Comparison of ENCODE assay signal across 8 mouse cellular contexts in genomic region chr5:123229296-123229695, GRCm38 (mm10). TPM values are rescaled to one million over a fixed set of nuclear protein-coding genes. Genes with fewer than 3 reads are reported as not detected.
A peak's percentile ranks its signal among the peaks of the same experiment; 100 is the strongest.
DNase-seq lines count a peak whose midpoint lies in the region; ATAC-seq and TF ChIP-seq lines count a peak whose summit lies in the region.

No protein-coding gene starts in this region.

- H3K27ac ChIP-seq in heart, embryonic 11.5 days (ENCODE audit: low read depth, low read length) = no peak overlapping the region
- no peak overlapping the region for H3K27ac ChIP-seq in forebrain, embryonic 15.5 days (replicated peaks)

- no peak for TF ChIP-seq CTCF in E14TG2a.4 (conservative IDR thresholded peaks at IDR 0.05; ENCODE audit: low read length)

- DNase-seq in heart, adult 9 months (ENCODE audit: low spot score in 2 of 2) = no peak
- DNase-seq in gastrocnemius, postnatal 36 days = no peak
- DNase-seq in c-Kit-positive CD71-positive TER-119-positive erythroid progenitor cells, embryonic 14.5 days (ENCODE audit: low spot score) = no peak

- no peaks in the 10 kb centered on the region for H3K36me3 ChIP-seq in heart, embryonic 11.5 days (ENCODE audit: control insufficient read depth, insufficient read depth, low read length)
- peaks cover 3% of the 10 kb centered on the region; the same call in 1 of the 2 replicates for H3K36me3 ChIP-seq in E14TG2a.4 (ENCODE audit: insufficient read depth, low read length)
- H3K36me3 ChIP-seq in forebrain, embryonic 15.5 days = peaks cover 3% of the 10 kb centered on the region; the same call in 1 of the 2 replicates

- H3K9ac ChIP-seq in heart, embryonic 11.5 days (ENCODE audit: low read depth, low read length) = no peak overlapping the region
- H3K9ac ChIP-seq in forebrain, embryonic 15.5 days (replicated peaks) = no peak overlapping the region

- H3K9me3 ChIP-seq in heart, embryonic 11.5 days (replicated peaks; ENCODE audit: control insufficient read depth, low read length) = no peaks in the 10 kb centered on the region
- no peaks in the 10 kb centered on the region for H3K9me3 ChIP-seq in E14TG2a.4 (ENCODE audit: low read length)
- H3K9me3 ChIP-seq in forebrain, embryonic 15.5 days = no peaks in the 10 kb centered on the region

- H3K4me3 ChIP-seq in heart, embryonic 11.5 days (ENCODE audit: low read depth, low read length) = no peak overlapping the region
- peak overlapping the region; percentile 88; the same call in 1 of the 2 replicates for H3K4me3 ChIP-seq in E14TG2a.4 (replicated peaks; ENCODE audit: low read length)
- H3K4me3 ChIP-seq in forebrain, embryonic 15.5 days = peak overlapping the region; percentile 94; the same call in 1 of the 2 replicates

- ATAC-seq in heart, embryonic 11.5 days (replicated peaks; ENCODE audit: insufficient number of reproducible peaks, low FRiP score, low TSS enrichment) = no peak
- ATAC-seq in forebrain, embryonic 15.5 days (replicated peaks) = no peak
- ATAC-seq in megakaryocyte-erythroid progenitor cell, adult 5-6 weeks (replicated peaks; ENCODE audit: low FRiP score, low TSS enrichment, poor library complexity, severe bottlenecking) = peak; percentile 46; the same call in 1 of the 2 replicates
- no peak for ATAC-seq in megakaryocyte progenitor cell, adult 5-6 weeks (replicated peaks; ENCODE audit: poor library complexity)

- no peaks in the 10 kb centered on the region for H3K27me3 ChIP-seq in heart, embryonic 11.5 days (ENCODE audit: control insufficient read depth, insufficient read depth, low read length)
- H3K27me3 ChIP-seq in E14TG2a.4 (ENCODE audit: insufficient read depth, low read length) = no peaks in the 10 kb centered on the region
- H3K27me3 ChIP-seq in forebrain, embryonic 15.5 days = no peaks in the 10 kb centered on the region

- peak overlapping the region; percentile 76 for H3K4me2 ChIP-seq in heart, embryonic 11.5 days
- peak overlapping the region; percentile 67; the same call in 1 of the 2 replicates for H3K4me2 ChIP-seq in forebrain, embryonic 15.5 days (replicated peaks)

- WGBS in heart, embryonic 11.5 days (ENCODE audit: insufficient replicate concordance) = 90% methylated on average over 6 of the region's 6 CpGs
- 88% methylated on average over 6 of the region's 6 CpGs for WGBS in forebrain, embryonic 15.5 days

- H3K4me1 ChIP-seq in heart, embryonic 11.5 days (ENCODE audit: control insufficient read depth, insufficient read depth, low read length) = peaks cover 8% of the 10 kb centered on the region; the same call in 1 of the 2 replicates
- peaks cover 18% of the 10 kb centered on the region for H3K4me1 ChIP-seq in E14TG2a.4 (replicated peaks; ENCODE audit: low read depth, low read length)
- peaks cover 11% of the 10 kb centered on the region for H3K4me1 ChIP-seq in forebrain, embryonic 15.5 days

- intact Hi-C loops in gastrocnemius, postnatal 36 days (cut with DNase I) = no loop called here

RNA-seq across cellular contexts. Expression of gene Wdr66, which starts 22.6 kb away (rescaled TPM):
- polyA plus RNA-seq in heart, embryonic 11.5 days (2014; fragmentation: Nextera tagmentation; extraction: Ambion mirVana) = 0.32 and 0.64 TPM in 2 replicates
- polyA plus RNA-seq in forebrain, embryonic 15.5 days (2015; fragmentation: Nextera tagmentation; extraction: Ambion mirVana) = 2.7 TPM in 2 replicates
- not detected in 2 replicates for total RNA-seq in megakaryocyte-erythroid progenitor cell, adult 5-6 weeks (2014; fragmentation: Nextera tagmentation)
- total RNA-seq in megakaryocyte-erythroid progenitor cell, adult 5-6 weeks (2017) = 0.28 TPM in 1 of 2 replicates, not detected in the other
- 1 to 10 TPM in 1 of 2 experiments, under 1 TPM in 1; 0.87 to 2.2 TPM for total RNA-seq in gastrocnemius, postnatal 36 days (2021)
- 0.07 TPM in 1 of 2 replicates, not detected in the other for total RNA-seq in megakaryocyte progenitor cell, adult 5-6 weeks (2015)
- not detected in 2 replicates for total RNA-seq in megakaryocyte progenitor cell, adult 5-6 weeks (2017)

RNA-seq across cellular contexts. Expression of gene Hpd, which starts 46.8 kb away (rescaled TPM):
- not detected in 2 replicates for polyA plus RNA-seq in heart, embryonic 11.5 days (2014; fragmentation: Nextera tagmentation; extraction: Ambion mirVana)
- polyA plus RNA-seq in forebrain, embryonic 15.5 days (2015; fragmentation: Nextera tagmentation; extraction: Ambion mirVana) = not detected in 2 replicates
- total RNA-seq in megakaryocyte-erythroid progenitor cell, adult 5-6 weeks (2014; fragmentation: Nextera tagmentation) = not detected in 2 replicates
- total RNA-seq in megakaryocyte-erythroid progenitor cell, adult 5-6 weeks (2017) = not detected in 2 replicates
- under 1 TPM in 1 of 2 experiments, not detected in 1; 0.79 TPM for total RNA-seq in gastrocnemius, postnatal 36 days (2021)
- not detected in 2 replicates for total RNA-seq in megakaryocyte progenitor cell, adult 5-6 weeks (2015)
- total RNA-seq in megakaryocyte progenitor cell, adult 5-6 weeks (2017) = not detected in 2 replicates
